ENCODE assay signal across 11 mouse cellular contexts in genomic region chr1:169254250-169254937, GRCm38 (mm10).
DNase-seq lines count a peak whose midpoint lies in the region; ATAC-seq and TF ChIP-seq lines count a peak whose summit lies in the region.
"Had no signal": no experiment of that assay in that cellular context is flagged by ENCODE, and none has a peak within 500 bp of the region (broad histone marks: within the 10 kb centered on the region; RNA-seq: fewer than 3 reads in every experiment).

No protein-coding gene starts in this region.

- H3K9ac ChIP-seq in forebrain, embryonic 15.5 days (replicated peaks) = no peak overlapping the region
- H3K9ac ChIP-seq in intestine, postnatal 0 days (ENCODE audit: low read depth, low read length) = no peak overlapping the region
- H3K9ac ChIP-seq in intestine, embryonic 16.5 days (ENCODE audit: low read depth, low read length) = no peak overlapping the region
- H3K9ac ChIP-seq: liver, embryonic 15.5 days; midbrain, embryonic 15.5 days had no signal

- no peak for DNase-seq in forebrain, embryonic 10.5 days (ENCODE audit: extremely low spot score, low spot score)
- peak; percentile 4 for DNase-seq in lung, postnatal 14 days
- no peak for DNase-seq in lung, postnatal 25 days (ENCODE audit: low spot score)
- DNase-seq in retina, postnatal 1 day = peak; percentile 24
- DNase-seq in gastrocnemius, postnatal 4 days (ENCODE audit: low spot score in 2 of 2) = no peak
- DNase-seq: thymus, adult 2 months had no signal

- no peaks in the 10 kb centered on the region for H3K27me3 ChIP-seq in forebrain, embryonic 15.5 days
- no peaks in the 10 kb centered on the region for H3K27me3 ChIP-seq in forebrain, embryonic 10.5 days (ENCODE audit: poor library complexity, severe bottlenecking)
- H3K27me3 ChIP-seq in intestine, postnatal 0 days (replicated peaks; ENCODE audit: control insufficient read depth, insufficient read depth, low read length) = no peaks in the 10 kb centered on the region
- no peaks in the 10 kb centered on the region for H3K27me3 ChIP-seq in intestine, embryonic 16.5 days (replicated peaks; ENCODE audit: control insufficient read depth, insufficient read depth, low read length)
- H3K27me3 ChIP-seq: liver, embryonic 15.5 days; midbrain, embryonic 15.5 days had no signal

- WGBS in forebrain, embryonic 15.5 days = 50% methylated on average over 7 of the region's 7 CpGs
- WGBS in forebrain, embryonic 10.5 days = 60% methylated on average over 7 of the region's 7 CpGs
- WGBS in intestine, postnatal 0 days = 49% methylated on average over 7 of the region's 7 CpGs
- 44% methylated on average over 7 of the region's 7 CpGs for WGBS in intestine, embryonic 16.5 days

- peaks cover 13% of the 10 kb centered on the region for H3K4me1 ChIP-seq in forebrain, embryonic 15.5 days
- 0 out of 2 replicates have a peak, but pooled peaks cover 12% of the 10 kb centered on the region for H3K4me1 ChIP-seq in forebrain, embryonic 10.5 days
- H3K4me1 ChIP-seq in intestine, postnatal 0 days (replicated peaks; ENCODE audit: control insufficient read depth, insufficient read depth, low read length) = no peaks in the 10 kb centered on the region
- no peaks in the 10 kb centered on the region for H3K4me1 ChIP-seq in intestine, embryonic 16.5 days (ENCODE audit: control insufficient read depth, insufficient read depth, low read length)
- H3K4me1 ChIP-seq: liver, embryonic 15.5 days; midbrain, embryonic 15.5 days had no signal

- no peaks in the 10 kb centered on the region for H3K9me3 ChIP-seq in forebrain, embryonic 15.5 days
- H3K9me3 ChIP-seq in forebrain, embryonic 10.5 days = no peaks in the 10 kb centered on the region
- H3K9me3 ChIP-seq in intestine, postnatal 0 days (ENCODE audit: control insufficient read depth) = no peaks in the 10 kb centered on the region
- H3K9me3 ChIP-seq in intestine, embryonic 16.5 days (ENCODE audit: control insufficient read depth, low read length) = no peaks in the 10 kb centered on the region
- H3K9me3 ChIP-seq: liver, embryonic 15.5 days; midbrain, embryonic 15.5 days had no signal

- H3K36me3 ChIP-seq in forebrain, embryonic 15.5 days = no peaks in the 10 kb centered on the region
- no peaks in the 10 kb centered on the region for H3K36me3 ChIP-seq in forebrain, embryonic 10.5 days (replicated peaks)
- H3K36me3 ChIP-seq in intestine, postnatal 0 days (ENCODE audit: control insufficient read depth, insufficient read depth) = no peaks in the 10 kb centered on the region
- H3K36me3 ChIP-seq in intestine, embryonic 16.5 days (ENCODE audit: control insufficient read depth, insufficient read depth, low read length) = no peaks in the 10 kb centered on the region
- H3K36me3 ChIP-seq: liver, embryonic 15.5 days; midbrain, embryonic 15.5 days had no signal

- no peak overlapping the region for H3K4me2 ChIP-seq in forebrain, embryonic 15.5 days (replicated peaks)
- no peak overlapping the region for H3K4me2 ChIP-seq in intestine, postnatal 0 days (replicated peaks; ENCODE audit: low read depth)
- H3K4me2 ChIP-seq in intestine, embryonic 16.5 days (ENCODE audit: low read depth, low read length) = no peak overlapping the region
- H3K4me2 ChIP-seq: liver, embryonic 15.5 days; midbrain, embryonic 15.5 days had no signal

- TF ChIP-seq CTCF in intestine, postnatal 0 days (IDR thresholded peaks at IDR 0.05; ENCODE audit: low read depth) = peak; percentile 40

- H3K27ac ChIP-seq in forebrain, embryonic 15.5 days (replicated peaks) = no peak overlapping the region
- no peak overlapping the region for H3K27ac ChIP-seq in forebrain, embryonic 10.5 days
- H3K27ac ChIP-seq in intestine, postnatal 0 days (ENCODE audit: low read depth, low read length) = no peak overlapping the region
- no peak overlapping the region for H3K27ac ChIP-seq in intestine, embryonic 16.5 days (ENCODE audit: low read length)
- H3K27ac ChIP-seq: liver, embryonic 15.5 days; midbrain, embryonic 15.5 days had no signal

- ATAC-seq in forebrain, embryonic 15.5 days (replicated peaks) = peak; percentile 64; the same call in 1 of the 2 replicates
- ATAC-seq in intestine, postnatal 0 days = no peak
- ATAC-seq in intestine, embryonic 16.5 days = no peak
- ATAC-seq: midbrain, embryonic 15.5 days had no signal

- no peak overlapping the region for H3K4me3 ChIP-seq in forebrain, embryonic 15.5 days
- no peak overlapping the region for H3K4me3 ChIP-seq in forebrain, embryonic 10.5 days
- H3K4me3 ChIP-seq in intestine, postnatal 0 days (ENCODE audit: low read depth, low read length) = no peak overlapping the region
- no peak overlapping the region for H3K4me3 ChIP-seq in intestine, embryonic 16.5 days (ENCODE audit: low read length)
- H3K4me3 ChIP-seq: liver, embryonic 15.5 days; midbrain, embryonic 15.5 days had no signal

Comparison
In these comparisons a context has a peak if more than half of its experiments do, and no peak if none do; other contexts are left out.
1. DNase-seq: peak in lung, postnatal 14 days (single experiment) and retina, postnatal 1 day (single experiment); none in forebrain, embryonic 10.5 days (single experiment), lung, postnatal 25 days (single experiment) and gastrocnemius, postnatal 4 days (0 of 2).